Mouse (Mus musculus) fibroblast of lung, adult 2 months (primary cell): ENCODE data around the gene Fam13a.
A peak's percentile ranks its signal among the peaks of the same experiment; 100 is the strongest.

Experiments
- DNase-seq: peaks from one replicate; pipeline ENCODE4 v3.0.0-alpha.2; 2011; ENCODE audit warnings: low read depth

Gene Fam13a

DNA sequence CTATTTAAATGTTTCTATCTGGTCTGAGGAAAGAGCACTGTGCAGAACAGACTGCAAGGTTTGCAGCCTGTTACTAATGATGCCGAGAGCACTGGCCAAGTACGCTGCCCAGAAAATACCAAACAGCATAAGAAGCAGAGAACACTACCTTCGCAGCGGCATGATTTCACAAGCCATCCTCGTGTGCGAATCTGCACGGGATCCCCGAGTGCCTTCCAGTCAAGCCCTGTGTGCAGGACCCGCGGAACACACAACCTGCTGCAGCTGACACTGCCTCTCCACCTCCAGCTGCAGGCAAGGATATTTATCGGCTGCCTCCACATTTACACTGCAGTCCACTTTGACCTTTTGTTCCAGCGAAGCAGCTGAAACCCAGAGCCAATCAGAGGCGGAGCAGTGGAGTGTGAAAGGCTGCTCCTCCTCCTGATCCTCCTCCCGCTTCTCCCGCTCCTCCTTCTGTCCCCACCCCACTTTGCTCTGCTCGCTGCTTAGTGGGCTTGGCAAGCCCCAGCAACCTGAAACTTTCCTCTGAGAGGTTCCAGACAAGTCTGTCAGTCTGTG, at the start of gene Fam13a:
Gene Fam13a, minus strand, starts transcription at position 386 of the 561 bp plus-strand sequence.
- peak; percentile 49 for DNase-seq

- no peak for DNase-seq
Measured at GRCm38 (mm10) chr6:59072096-59073060, 48.0 kb upstream of the Fam13a start.

DNA sequence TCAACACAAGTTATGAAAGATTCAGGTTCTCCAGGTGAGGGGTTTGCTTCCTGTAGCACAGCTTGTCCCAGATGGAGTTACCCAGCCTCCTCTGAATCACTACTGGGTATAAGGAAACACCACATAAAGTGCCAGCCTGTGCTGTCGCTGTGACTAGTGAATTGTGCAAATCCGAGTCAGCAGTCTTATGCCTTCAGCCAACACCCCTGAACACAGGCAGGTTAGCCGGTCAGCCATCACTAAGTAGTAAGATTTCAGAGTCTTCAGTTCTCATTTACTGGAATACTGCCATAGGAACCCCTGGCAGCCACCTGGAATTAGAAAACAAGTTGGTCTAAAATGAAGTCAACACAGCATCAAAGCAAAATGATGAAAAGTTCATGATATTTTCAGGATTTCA, 47.3 kb upstream of the Fam13a start:
- no peak for DNase-seq

DNA sequence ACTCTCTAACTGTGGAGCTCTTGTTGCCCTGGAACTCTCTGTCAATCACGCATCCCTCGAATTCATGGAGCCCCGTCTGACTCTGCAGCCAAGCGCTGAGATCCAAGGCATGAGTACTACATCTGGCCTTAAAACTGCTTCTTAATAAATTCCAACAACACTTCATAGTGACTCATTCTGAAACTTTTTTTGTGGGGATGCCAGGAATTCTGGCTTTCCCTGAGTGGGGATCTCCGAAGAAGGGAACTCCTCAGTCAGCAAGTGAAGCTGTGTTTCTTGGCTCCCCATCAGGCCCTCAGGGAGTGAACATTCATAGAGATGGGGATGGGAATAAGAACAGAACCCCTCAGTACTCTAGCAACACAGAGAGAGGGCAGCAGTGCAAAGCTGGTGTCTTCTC, 43.8 kb upstream of the Fam13a start:
- DNase-seq: peak; percentile 52

GRCm38 (mm10) chr6:59064440-59064839, 40.1 kb upstream of the Fam13a start:
- no peak for DNase-seq

DNA sequence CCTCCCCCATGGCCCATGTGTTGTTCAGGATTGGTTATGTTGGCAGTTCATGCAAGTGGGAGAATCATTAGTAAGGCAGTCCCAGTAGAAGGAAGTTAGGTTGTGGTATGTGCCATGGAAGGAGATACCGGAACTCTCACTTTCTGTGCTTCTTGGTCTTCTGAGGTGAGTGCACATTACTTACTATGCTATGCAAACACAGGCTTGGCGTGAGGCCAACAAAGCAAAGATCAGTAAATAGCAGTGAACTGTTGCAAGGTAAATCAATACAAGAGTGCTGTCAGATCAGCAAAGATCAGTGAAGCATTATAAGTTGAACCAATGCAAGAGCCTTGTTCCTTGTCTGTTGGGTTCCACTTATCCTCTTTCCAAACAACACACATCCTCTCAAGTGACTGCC, 28.9 kb upstream of the Fam13a start:
- no peak for DNase-seq

DNA sequence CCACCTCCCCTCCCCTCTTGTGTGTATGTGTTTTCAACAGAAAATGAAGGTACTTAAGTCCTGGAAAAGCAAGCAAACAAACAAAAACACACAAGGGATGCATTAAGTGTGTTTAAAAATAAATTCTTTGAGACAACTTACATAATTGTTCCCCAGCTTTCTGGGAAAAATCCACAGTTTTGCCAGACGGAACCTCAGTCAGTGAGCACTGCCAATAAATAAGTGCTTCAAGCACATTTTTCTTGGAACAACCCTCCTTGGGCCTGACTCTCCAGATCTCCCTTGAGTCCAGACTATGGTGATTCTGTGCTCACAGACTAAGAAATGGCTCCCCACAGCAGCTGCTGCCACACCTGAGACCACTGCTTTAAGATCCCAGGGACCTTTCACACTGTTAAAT, 15.4 kb upstream of the Fam13a start:
- peak; percentile 10 for DNase-seq

- no peak for DNase-seq
Measured at GRCm38 (mm10) chr6:59032748-59033147, 8.4 kb upstream of the Fam13a start.

- no peak for DNase-seq
Measured at GRCm38 (mm10) chr6:59031539-59031938, 7.2 kb upstream of the Fam13a start.

- no peak for DNase-seq
Measured at GRCm38 (mm10) chr6:59030667-59031066, 6.3 kb upstream of the Fam13a start.

- no peak for DNase-seq
Measured at GRCm38 (mm10) chr6:59030037-59030436, 5.7 kb upstream of the Fam13a start.

DNA sequence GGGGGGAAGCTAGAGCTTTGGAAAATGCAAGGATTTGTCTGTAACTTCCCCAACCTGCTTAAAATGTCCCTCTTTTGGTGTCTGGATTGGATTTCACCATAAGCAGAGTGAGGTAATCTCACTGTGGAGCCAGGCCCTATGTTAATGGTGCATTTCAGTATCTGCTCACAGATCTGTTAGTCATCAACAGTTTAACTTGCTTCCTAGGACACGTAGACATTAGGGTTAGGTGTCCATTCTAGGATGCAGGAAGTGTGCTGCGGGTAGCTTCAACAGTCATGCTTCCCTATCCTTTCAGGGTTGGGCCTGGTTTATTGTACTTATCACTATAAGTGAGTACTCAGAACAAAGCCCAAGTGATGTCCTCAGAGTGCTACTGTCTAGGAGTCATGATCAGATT, 4.5 kb upstream of the Fam13a start:
- no peak for DNase-seq

DNA sequence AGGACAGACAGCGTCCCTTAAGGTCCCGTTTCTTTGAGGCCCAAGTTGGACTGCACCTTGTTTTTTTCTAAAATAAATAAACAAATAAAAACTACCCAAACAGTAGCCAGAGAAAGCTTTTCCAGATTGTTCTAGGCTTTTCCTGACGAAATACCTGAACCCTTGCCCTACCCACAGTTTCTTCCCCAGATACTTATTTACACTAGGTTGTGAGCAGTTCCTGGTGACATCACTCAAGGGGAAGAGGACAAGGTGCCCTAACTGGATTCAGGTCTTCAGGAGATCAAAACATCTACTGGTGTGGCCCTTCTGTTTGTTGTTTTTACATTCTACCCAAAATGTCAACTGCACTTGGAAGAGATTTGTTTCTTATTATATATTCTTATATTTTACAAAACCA, 457 bp upstream of the Fam13a start:
- no peak for DNase-seq

GRCm38 (mm10) chr6:59023455-59024163, 740 bp downstream of the Fam13a start:
- no peak for DNase-seq

GRCm38 (mm10) chr6:59022621-59023020, 1.7 kb downstream of the Fam13a start:
- no peak for DNase-seq

GRCm38 (mm10) chr6:59020346-59020745, 4.0 kb downstream of the Fam13a start:
- no peak for DNase-seq

DNA sequence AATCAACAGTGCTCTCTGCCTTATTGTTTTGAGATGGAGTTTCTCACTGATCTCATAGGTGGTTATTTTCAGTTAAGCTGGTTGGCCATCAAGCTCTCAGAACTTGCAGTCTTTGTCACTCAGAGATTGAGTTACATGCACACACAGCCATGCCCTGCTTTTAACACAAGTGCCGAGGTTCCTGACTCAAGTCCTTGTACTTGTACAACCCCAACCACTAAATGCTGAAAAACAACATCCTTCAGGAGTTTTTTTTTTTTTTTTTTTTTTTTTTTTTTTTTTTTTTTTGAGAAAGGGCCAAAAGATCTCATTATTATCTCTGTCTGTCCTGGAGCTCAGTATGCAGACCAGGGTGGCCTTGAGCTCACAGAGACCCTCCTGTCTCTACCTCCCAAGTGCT, 4.5 kb downstream of the Fam13a start:
- no peak for DNase-seq

DNA sequence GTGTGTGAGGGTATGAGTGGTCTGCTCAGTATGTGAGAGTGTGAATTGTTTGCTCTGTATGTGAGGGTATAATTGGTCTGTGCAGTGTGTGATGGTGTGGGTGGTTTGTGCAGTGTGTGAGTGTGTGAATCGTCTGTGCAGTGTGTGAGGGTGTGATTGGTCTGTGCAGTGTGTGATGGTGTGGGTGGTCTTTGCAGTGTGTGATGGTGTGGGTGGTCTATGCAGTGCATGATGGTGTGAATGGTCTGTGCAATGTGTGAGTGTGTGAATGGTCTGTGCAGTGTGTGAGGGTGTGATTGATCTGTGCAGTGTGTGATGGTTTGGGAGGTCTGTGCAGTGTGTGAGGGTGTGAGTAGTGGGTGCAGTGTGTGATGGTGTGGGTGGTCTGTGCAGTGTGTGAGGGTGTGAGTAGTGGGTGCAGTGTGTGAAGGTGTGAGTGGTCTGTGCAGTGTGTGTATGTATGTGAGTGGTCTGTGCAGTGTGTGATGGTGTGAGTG, 8.0 kb downstream of the Fam13a start:
- no peak for DNase-seq

DNA sequence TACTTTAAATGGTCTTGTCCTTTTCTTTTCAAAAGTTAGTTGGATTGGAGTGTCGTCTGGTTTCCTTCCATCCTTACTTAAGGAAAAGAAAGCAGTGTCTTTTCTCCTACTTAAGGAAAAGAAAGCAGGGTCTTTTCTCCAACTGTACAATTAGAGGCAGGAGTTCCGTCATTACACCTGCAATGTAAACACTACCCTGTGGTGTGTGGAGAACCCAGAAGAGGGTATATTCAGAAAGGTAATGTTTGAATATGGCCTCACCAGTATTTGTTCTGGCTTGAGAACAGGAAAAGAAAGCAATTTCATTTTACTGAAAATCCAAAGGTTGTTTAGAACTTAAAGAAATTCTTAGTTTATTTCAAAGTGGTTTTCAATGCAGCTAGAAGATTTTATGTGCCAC, 9.6 kb downstream of the Fam13a start:
- no peak for DNase-seq

DNA sequence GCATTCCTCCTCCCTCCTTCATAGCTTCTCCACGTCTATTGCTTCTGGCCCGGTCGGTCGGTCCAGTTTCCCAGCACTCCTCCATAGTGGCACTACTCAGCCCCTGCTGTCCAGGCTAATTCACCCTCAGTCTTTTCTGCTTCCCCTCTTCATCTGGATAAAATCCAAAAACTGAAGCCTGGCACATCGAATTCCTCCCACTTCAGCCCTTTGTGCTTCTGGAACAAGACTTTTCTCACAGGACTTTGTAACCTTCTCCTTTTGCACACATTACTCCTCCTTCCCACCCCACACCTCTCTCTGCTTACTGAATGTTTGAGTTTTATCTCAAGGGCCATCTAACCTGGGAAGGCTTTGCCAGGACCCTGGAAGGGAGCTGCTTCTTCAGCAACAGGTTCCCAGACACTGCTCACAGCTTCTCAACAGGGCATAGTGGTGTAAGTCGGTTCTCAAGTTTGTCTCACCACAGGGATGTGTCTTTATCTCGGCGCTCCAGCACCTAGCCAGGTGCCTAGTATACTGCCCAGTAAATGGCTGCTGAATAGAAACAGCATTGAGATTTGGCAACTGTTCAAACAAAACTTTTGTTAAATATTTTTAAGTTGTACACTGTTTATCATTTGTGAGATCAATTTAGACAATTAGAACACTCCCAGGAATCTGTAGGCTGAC, 10.1 kb downstream of the Fam13a start:
- DNase-seq: no peak

DNA sequence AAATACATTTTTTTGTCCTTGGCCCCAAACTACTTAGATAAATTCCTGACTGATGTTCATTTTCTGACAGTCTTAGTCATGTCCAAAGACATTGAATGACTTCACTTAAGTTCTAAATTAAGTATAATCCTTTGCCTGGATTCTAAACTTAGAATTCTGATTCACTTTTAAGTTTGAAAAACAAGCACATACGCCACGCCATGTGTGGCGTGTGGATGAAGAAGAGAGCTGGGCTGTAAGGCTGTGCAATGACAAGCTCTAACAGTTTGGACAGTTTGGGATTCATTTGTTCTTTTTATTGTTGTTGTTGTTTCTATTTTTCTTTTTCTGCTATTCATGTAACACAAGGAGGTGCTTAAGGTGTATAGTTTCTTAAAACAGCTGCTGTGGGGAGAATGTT, 13.6 kb downstream of the Fam13a start:
- no peak for DNase-seq

- DNase-seq: no peak
Measured at GRCm38 (mm10) chr6:59004630-59005029, 19.7 kb downstream of the Fam13a start.
